Mouse (Mus musculus): ENCODE data around the gene Fubp3.

- TF ChIP-seq TAL1 (conservative IDR thresholded peaks at IDR 0.05; ENCODE audit: low read depth, low read length) (no peak), CTCF (IDR thresholded peaks at IDR 0.05; ENCODE audit: low read depth, low read length) (no peak), GATA2 (IDR thresholded peaks at IDR 0.05; ENCODE audit: borderline replicate concordance, low read depth, low read length) (no peak), GATA1 (IDR thresholded peaks at IDR 0.05; ENCODE audit: borderline replicate concordance, low read length) (no peak), POLR2AphosphoS5 (IDR thresholded peaks at IDR 0.05; ENCODE audit: insufficient replicate concordance, low read depth, low read length) (no peak)
Measured at GRCm38 (mm10) chr2:31541581-31541980, 30.9 kb upstream of the Fubp3 start.

Data from G1E (cell line).